Mouse (Mus musculus) heart, postnatal 14 days (tissue): ENCODE measurements around the gene 1520401A03Rik. TPM values are rescaled to one million over a fixed set of nuclear protein-coding genes. Genes with fewer than 3 reads are reported as not detected.

Experiments used
- DNase-seq, 2 experiments: peaks; one replicate each; pipeline ENCODE4 v3.0.0; 2021 to 2022
- intact Hi-C: fragments of 180-260 bp; cut with DNase I; formaldehyde crosslinking; loops from one replicate; pipeline ENCODE4 v1.15.1; 2025
- total RNA-seq, 2 experiments: library from RNA; stranded (reverse); gene quantifications; 2 replicates each; pipeline ENCODE4 v1.2.3; 2021

1520401A03Rik gene
- total RNA-seq, 2 experiments from 2014 or later, result not detected

DNA sequence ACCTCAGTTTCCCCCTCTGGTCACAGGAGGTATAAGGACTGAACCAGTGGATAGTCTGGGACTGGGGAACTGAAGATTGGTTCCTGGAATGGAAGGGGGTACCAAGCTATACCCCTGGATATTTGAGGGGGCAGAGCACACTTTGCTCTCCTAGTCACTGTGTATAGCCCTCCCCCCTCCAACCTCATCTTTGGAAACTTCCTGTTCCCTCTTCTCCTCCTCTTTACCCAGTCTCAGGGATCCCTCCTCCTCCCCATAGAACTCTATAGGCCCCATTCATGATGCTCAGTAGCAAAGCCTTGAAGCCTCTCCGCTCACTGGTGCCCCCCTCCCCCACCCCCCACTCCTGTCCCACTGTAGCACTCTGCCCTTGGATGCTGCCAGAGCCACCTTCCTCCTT lies 3.1 kb downstream of the 1520401A03Rik start:
- intact Hi-C loops, result no loop called here
- no peak for DNase-seq

DNA sequence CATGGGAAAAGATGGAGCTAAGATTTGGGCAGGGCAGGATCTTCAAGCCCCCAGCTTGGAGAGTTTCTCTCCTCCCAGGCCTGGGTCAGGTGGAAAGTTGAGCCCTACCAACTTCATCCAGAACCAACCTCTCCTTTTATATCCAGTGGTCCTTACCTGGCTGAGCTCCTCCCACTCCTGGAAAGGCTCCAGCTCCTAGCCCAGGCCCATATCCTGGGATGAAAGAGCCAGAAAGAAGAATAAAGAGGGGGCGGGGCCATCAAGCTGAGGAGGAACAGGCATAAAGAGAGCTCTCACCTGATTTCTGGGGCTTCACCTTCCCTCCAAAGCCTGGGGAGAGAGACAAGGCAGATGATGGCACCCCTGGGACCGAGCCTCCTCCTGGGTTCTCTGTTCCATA lies 5.6 kb downstream of the 1520401A03Rik start:
- no peak for DNase-seq
- intact Hi-C loops, result no loop called here

DNA sequence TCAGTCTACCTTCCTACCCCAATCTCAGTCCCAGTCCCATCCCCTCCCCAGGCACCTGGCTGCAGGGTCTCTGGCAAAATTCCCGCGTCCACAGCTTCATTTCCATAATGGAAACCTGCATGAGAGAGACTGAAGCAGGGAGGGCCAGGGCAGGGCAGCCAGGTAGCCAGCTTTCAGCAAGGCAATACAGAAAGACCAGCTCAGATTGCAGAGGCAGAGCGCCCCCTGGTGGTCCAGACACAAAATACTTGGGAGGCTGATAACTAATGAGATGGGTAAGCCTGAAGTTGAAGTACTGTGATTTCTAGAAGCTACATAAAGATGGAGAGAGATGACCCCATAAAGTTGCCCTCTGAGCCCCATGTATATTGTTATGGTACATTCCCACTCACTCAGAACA lies 16.4 kb downstream of the 1520401A03Rik start:
- DNase-seq, result peak; percentile 76 to 83
- intact Hi-C loops, result loop anchor here (2.0 kb wide), 2 partner anchors 45 to 135 kb away; partner anchors contain the start of gene Bicdl2

DNA sequence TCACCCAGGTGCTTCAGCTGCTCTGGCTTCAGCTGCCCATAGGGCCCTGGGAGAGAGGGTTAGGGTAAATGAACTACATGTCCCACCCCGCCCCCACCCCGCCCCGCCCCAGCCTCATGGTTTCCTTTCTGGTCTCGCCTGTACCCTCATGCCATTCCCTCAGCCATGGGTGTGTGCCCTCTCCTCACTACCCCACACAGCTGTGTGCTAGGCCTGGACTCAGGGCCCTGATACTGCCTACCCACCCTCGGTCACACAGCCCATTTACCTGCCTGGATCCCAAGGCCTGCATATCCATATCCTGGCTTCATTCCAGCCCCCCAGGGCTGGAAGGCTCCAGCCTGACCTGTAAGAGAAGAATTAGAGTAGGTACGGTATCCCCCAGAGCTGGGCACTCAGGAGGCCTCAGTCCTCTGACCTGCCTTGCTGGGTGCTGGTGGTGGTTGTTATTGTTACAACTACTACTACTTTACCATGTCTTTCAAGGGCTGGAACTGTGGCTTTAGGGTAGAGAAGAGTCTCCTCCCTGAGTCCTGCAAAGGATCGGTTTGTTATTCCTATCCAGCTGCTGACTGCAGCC lies 17.0 kb downstream of the 1520401A03Rik start:
- intact Hi-C loops, result loop anchor here (2.0 kb wide), 2 partner anchors 45 to 135 kb away; partner anchors contain the start of gene Bicdl2
- DNase-seq, result no peak

DNA sequence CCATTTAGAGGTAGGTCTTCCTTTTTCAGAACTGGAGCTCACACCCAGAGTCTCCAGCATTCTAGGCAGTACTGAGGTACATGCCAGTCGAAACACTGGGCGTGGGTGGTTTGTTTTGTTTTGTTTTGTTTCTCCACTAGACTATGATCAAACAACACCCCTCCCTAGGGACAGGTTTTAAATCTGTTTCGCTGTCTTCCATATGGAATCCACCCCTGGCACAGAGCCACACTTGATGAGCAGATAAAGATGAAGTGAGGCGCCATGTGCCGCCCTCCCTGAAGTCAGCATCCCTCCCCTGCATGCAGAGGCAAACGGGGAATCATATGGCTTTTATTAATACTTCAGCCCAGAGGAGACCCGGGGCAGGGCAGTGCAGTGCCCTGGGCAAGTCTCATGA lies 17.8 kb downstream of the 1520401A03Rik start:
- DNase-seq, result no peak
- intact Hi-C loops, result no loop called here

DNA sequence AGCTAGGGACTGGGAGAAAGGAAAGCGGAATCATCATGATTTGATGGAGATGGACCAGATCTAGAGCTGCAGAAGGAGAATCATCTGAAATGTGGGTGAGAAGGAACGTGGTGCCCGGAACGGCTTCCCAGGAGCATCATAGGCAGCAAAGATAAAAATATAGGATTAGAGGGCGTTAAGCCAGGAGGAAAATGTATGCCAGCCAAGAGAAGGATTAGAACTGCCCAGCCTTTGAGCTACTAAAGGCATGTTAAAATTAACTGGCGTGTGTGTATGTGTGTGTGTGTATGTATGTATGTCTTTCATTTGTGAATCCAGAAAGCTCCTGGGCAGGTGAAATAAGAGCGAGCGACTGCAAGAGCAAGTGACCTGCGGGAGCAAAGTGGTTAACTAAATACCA lies 19.3 kb downstream of the 1520401A03Rik start:
- no peak for DNase-seq
- intact Hi-C loops, result loop anchor here (2.0 kb wide), 1 partner anchor 26 kb away; the partner anchor contains the start of gene Tnfrsf12a

DNA sequence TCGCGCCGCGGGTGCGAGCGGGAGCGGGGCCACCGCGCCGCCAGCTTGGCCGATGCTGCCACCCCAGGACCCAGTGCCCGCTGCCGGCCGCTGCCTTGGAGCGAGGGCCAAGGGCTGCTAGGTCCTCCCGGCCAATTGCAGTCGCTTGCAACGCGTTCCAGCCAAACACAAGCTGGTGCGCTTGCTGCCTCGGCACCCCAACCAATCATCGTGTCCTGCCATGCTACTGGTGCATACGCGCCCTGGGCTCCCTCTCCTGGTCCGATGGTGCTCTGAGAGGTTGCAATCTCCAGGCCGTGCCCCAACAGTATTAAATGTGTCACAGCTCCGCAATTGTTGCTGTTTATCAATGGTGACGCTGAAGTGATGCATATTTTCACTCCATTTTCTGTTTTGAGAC lies 22.5 kb downstream of the 1520401A03Rik start:
- intact Hi-C loops, result no loop called here
- peak; percentile 87 to 90 for DNase-seq

DNA sequence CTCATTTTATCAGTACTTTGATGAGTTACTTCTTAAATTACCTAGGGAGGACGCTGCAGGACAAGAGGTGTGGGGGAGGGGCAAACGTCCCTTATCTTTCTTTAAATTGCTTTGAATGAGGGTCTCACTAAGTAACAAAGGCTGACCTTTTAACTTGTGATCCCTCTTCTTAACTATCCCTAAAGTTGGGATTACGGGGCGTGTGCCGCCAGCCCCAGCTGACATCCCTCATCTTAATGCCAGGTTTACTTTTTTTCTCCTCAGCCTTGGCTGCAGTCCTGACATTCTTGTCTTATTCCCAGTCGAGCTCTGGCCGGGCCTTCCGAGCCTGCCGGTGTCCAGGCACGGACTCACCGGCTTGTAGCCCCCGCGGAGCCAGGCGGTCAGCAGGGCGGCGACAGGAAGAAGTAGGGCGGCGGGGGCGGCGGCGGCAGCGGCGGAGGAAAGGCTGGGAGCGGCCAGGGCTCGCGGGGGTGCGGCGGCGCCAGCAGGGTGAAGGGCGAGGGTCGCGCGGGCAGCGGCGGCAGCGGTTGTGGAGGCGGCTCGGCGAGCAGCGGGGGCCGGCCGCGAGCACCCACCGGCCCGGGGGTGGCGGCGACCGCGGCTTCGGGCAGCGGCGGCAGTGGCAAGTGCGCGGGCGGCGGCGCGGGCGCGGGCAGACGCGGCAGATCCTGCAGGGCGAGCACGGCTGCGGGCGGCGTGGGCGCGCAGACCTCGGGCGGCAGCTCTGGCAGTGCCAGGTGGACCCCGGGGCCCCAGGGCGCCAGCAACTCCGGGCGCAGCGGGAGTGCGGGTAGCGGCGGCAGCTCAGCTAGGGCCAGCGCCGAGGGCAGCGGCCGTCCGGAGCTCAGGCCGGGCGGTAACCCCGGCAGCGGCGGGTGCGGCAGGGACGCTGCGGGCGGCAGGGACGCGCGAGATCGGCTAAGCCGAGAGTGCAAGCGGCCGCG lies 23.2 kb downstream of the 1520401A03Rik start:
- intact Hi-C loops, result no loop called here
- peak; percentile 64 to 66 for DNase-seq

DNA sequence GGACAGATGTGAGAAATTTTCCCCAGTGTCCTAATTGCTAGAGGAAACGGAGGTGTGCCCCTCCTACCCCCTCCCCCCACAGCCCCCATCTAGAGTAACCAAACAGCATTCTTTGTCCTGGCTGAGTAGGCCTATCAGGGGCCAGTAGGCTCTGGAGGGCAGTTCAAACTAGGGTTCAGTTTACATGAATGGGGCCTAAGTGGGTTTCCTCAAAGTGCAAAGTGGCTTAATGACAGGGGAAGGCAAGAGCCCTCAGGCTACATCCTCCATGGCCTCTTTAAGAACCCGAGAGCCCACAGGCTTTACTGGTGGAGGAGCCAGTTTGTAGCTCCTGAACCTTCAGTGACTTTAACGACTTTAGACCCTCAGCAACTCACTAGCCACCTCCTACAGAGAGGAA lies 26.8 kb downstream of the 1520401A03Rik start:
- intact Hi-C loops, result no loop called here
- no peak for DNase-seq

DNA sequence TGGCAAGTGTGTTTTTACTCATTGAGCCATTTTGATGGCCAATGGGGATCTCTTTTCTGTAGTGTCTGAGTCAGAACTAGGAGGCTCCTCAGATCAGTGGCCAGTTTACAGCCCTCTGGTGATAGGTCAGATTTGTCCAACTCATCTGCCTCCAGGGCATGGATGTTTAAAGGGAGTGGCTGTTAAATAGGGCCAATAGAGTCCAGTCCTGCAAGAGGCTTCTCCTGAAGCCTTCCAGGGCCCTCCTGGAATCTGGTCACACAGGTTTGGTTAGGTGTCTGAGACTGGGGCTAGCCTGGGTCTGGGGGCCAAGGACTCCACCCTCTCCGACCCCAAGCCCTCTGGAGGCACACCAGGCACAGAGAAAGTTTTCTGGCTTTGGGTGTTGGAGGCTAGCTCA lies 28.1 kb downstream of the 1520401A03Rik start:
- no peak for DNase-seq

DNA sequence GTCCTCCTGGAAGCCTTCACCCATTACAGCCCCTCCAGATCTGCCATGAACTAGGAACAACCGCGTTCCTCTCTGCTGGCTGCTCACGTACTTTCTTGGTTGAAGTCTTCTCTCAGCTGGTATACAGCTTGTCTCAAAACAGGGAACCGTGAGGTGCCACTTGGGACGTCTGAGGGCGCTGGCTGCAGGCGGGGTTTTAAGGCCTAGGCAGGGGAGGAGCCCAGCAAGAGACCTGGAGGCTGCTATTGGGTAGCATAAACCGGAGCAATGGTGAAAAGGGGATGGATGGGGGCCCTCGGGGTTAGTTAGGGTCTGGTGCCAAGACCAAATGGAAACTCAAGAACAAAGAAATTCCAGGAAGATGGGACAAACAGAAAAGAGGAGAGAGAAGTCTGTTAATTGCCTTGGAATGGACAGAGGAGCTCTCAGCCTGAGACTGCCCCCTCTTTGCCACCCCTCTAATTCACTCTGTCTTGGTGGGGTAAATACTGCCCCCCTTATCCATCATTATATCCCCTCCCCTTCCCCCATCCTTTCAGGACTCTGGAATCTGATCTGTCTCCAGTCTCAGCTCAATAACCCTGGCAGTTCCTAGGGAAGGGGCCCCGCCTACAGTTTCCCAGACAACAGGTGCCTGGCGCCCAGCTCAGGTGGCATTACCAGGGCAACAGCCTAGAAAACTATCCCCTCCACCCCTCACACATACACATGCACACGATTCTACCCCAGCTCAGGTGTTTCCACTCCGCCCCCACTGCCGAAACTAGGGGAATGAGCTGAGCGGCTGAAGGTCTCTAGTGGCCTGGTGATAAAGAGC lies 38.5 kb downstream of the 1520401A03Rik start, which contains the start of gene Cldn9:
TSS of gene Cldn9 (minus strand) at position 171 of the 817 bp plus-strand sequence.
- intact Hi-C loops, result no loop called here
- DNase-seq, result no peak

More for the DNA sequence above, 28.1 kb downstream of the 1520401A03Rik start:
- intact Hi-C loops, result no loop called here

DNA sequence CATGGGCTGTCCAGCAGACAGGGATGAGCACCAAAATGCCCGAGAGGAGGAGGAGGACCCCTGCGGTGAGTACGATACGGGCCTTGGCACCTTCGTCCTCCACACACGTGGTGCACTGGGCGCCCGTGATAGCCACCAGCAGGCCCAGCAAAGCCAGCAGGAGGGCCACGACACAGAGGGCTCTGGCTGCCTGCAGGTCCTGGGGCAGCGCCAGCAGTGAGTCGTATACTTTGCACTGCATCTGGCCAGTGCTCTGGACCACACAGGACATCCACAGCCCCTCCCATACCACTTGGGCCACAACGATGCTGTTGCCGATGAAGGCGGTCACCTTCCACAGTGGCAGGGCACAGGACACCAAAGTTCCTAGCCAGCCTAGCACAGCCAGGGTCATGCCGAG lies 39.4 kb downstream of the 1520401A03Rik start:
- no peak for DNase-seq
- intact Hi-C loops, result no loop called here

DNA sequence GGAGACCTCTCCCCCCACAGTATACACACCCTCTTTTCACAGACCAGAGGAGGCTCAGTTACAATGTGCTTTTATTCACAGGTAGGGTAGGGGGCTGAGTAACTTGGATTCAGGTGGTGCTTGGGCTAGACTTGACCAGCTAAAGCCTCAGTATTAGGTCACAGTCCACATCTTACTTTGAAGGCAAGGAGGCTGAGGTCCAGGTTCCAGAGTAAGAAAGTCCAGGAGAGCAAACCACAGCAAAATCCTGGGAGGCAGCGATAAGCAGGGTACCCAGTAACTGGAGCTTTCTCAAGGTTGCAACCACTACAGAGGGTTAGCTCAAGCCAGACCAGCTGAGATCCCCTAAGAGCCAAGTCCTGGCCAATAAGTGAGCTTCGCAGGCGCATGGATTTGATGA lies 40.1 kb downstream of the 1520401A03Rik start:
- intact Hi-C loops, result no loop called here
- DNase-seq, result no peak

DNA sequence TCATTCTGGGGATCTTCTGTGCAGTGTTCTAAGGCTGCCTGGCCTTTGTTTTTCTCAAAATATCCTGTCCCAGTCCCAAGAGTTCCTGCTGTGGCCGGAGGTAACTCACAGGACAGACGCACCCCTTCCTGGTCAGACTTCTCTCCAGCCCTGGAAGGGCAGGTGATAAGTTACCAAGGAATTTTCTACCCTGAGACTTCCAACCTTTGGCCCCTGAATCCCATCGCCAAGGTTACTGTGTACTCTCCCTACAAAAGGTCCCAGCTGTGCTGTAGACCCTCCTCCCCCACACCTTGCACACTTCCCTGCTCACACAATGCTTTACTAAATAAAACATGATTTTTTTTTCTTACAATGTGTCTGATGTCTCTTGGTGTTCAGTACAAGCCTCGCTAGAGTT lies 40.5 kb downstream of the 1520401A03Rik start:
- intact Hi-C loops, result no loop called here
- DNase-seq, result no peak

DNA sequence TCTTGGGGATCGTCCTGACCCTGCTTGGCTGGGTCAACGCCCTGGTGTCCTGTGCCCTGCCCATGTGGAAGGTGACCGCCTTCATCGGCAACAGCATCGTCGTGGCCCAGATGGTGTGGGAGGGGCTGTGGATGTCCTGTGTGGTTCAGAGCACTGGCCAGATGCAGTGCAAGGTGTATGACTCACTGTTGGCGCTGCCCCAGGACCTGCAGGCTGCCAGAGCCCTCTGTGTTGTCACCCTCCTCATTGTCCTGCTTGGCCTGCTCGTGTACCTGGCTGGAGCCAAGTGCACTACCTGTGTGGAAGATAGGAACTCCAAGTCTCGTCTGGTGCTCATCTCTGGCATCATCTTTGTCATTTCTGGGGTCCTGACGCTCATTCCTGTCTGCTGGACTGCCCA lies 41.5 kb downstream of the 1520401A03Rik start:
- intact Hi-C loops, result no loop called here

DNA sequence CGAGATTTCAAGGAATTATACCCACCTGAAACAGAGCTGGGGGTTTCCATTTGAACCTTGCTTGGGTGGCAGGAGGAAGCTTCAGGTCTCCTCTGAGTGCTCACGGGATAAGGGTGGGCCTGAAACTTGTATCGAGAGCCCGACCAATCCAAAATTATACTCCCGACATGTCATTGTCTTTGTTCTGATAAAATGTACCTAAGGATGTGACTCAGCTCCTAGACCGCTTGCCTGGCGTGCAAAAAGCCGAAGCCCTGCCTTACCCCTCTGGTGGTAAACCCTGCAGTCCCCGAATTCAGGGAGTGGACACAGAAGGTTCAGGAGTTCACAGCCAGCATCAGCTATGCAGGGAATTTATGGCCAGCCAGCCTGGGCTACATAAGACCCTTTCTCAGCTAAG lies 42.2 kb downstream of the 1520401A03Rik start:
- intact Hi-C loops, result no loop called here

More for the DNA sequence above, 41.5 kb downstream of the 1520401A03Rik start:
- no peak for DNase-seq

DNA sequence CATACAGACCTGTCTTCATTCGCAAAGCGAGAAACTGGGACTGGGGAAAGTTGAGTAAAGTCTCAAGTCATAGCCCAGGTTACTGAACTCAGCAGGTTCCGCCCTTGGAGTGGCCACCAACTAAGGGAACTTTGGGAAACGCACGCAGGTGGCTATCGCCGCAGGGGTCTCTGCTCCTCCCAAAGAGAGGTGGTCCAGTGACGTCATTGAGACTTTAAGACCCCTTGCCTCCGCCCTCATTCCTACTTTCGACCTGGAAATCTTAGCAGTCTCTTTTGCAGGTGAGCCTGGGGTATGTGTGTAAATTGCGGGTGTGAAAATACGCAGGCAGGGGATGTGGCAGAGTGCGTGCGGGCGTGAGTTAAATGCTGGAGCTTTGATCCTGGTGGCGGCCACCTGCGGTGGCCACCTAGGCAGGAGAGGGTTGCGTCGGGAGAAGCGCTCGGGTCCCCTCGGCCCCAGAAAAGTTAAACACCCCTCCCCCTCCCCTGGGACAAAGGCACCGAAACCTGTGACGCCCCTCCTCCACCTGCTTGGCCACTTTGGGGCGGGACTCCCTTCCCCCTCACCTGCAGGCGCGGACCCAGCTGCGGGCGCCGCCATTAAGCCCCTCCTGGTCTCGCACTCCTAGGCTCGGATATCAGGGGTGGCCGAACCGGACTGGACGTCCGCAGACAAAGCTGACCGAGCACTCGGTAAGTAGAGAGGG lies 43.3 kb downstream of the 1520401A03Rik start, which contains the start of gene Cldn6:
TSS of gene Cldn6 (plus strand) at position 123 of the 709 bp plus-strand sequence.
- intact Hi-C loops, result no loop called here
- DNase-seq, result no peak

More for the DNA sequence above, 42.2 kb downstream of the 1520401A03Rik start:
- DNase-seq, result no peak

DNA sequence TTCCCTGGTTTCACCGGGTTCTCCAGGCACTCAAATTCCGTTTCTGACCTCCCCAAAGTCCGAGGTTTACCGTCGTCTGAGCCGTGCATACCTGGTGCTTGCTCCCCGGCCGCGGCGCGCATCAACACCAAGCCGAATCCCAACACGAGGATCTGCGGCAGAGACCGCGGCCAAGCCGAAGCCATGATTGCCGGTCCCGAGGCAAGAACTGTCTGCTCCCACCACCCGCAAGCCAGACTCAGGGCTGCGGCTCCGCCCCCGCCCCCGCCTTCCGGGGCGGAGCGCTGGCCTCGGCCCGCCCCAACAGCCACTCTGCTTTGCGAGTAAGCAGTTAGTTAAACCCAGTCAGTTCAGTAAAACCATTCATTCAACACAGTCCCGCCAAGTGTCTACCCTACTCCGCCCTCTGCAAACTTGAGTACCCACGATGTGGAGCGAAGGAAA lies 45.3 kb downstream of the 1520401A03Rik start, which contains the start of gene Tnfrsf12a:
TSS of gene Tnfrsf12a (minus strand) at position 233 of the 444 bp plus-strand sequence.
- intact Hi-C loops, result loop anchor here (2.0 kb wide), 1 partner anchor 26 kb away; no protein-coding TSS in a partner anchor
- DNase-seq, result peak; percentile 90

DNA sequence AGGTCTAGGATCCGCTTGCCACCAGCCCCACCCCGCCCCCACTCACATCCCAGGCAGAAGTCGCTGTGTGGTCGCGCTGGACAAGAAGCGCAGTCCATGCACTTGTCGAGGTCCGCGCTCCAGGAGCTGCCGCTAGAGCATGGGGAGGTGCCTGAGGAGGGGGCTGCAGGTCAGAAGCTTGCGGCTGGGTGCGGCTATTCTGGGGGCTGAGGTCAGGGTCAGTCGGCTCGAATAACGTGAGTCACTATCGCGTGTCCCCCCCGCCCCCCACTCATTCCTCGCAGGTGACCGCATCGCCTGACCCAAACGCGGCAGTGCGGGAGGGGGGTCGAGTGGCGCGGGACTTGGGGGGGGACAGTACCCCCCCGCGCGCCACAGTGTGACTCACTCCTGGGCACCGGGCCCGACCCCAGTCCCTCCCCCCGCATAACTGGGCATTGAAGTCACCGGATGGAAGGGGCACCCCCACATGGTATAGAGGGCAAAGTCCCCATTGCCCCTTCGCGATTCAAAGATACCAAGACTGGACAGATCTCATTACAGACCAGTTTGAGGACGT lies 46.0 kb downstream of the 1520401A03Rik start:
- DNase-seq, result peak; percentile 68 to 76
- intact Hi-C loops, result loop anchor here (2.0 kb wide), 1 partner anchor 26 kb away; no protein-coding TSS in a partner anchor
